Mouse (Mus musculus): ENCODE results near the gene Smok3c.
"Not testable (repeated sequence)": the region's sequence is repeated elsewhere in the genome, so short reads cannot be mapped to it uniquely, and the experiment has no call there.

Smok3c gene

DNA sequence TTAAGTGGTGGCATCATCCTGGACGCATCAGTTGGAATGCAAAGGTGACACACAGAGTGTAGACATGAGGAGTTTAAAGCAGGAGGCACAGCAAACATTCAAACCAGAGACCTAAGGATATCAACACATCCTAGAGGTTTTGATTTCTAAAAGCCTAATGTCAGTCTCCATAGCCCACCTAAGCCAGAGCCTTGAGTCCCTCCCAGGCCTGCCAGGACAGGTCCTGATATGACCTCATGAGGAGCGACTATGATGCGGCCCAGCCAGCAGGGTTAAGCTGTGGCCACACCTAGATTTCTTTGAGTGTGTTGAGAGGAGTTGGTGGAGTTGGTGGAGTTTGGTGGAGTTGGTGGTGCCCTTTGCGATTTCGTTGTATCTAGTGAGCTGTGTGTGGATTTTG, at the start of gene Smok3c:
Smok3c (plus strand) TSS at position 301 of the 400 bp plus-strand sequence.
- not testable (repeated sequence) for DNase-seq

DNA sequence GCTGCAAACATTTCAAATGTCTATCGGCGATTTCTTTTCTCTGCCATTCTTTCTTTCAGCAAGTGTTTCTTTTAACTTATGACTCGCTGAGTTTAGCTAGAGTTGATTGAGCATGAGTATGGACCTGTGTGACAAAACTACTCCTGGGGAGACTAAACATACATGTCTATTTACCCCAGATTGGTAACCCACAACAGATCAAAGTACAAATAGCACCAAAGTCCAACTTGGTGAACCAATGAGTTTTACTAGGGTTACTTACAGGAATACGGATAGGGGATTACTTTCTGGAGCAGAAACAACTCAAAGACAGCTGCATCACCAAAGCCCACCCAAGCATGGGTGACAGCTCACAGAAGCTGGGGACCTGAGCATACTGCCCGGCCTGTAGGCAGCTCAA, 43.6 kb upstream of the Smok3c start:
- DNase-seq, result no peak

GRCm38 (mm10) chr5:138012382-138012781, 40.6 kb upstream of the Smok3c start:
- no peak for DNase-seq

DNA sequence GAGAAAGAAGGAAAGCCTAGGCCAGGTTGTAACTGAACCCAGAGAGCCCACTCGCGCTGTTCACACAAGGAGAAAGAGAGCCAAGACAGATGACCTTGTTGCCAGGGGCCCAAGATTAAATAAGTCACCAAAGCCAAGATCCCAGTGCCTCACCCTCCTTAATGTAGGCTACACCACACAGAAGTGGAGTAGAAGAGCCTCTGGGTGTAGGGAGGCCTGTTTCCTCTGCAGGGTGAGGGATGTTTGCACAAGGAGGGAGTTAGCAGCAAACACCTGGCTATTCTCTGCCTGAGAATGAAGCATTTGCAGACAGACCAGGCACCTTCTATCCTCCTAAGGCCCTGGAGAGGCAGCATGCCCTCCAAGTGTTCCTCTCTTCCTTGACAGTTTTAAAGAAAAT, 36.5 kb upstream of the Smok3c start:
- no peak for DNase-seq

GRCm38 (mm10) chr5:138016997-138017396, 36.0 kb upstream of the Smok3c start:
- DNase-seq, result no peak

DNA sequence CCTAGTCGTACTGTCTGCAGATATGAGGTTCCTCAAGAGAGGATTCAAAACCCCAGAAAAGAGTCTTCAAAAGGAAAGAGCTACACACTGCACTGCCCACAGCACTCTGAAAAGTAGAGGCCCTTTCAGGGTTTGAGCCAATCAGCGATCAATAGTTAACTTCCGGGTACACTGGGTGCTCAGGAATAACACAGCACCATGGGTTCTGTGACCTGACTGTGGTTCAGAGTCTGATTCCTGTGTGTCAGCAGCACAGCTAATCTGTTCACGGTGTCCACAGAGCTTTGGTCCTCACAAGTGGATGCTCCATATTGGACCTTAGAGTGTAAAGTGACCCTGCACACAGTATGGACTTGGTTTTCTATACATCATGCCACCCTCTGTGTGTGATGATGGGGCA, 33.4 kb upstream of the Smok3c start:
- not testable (repeated sequence) for DNase-seq

- not testable (repeated sequence) for DNase-seq
These were observed 32.0 kb upstream of the Smok3c start, which contains the start of the genes Smok3a and Smok3b for GRCm38 (mm10) chr5:138020961-138021479. Smok3a (plus strand) TSS chr5:138021261. Smok3b (plus strand) TSS chr5:138021429.

GRCm38 (mm10) chr5:138073803-138074202, 20.8 kb downstream of the Smok3c start:
- no peak for DNase-seq

DNA sequence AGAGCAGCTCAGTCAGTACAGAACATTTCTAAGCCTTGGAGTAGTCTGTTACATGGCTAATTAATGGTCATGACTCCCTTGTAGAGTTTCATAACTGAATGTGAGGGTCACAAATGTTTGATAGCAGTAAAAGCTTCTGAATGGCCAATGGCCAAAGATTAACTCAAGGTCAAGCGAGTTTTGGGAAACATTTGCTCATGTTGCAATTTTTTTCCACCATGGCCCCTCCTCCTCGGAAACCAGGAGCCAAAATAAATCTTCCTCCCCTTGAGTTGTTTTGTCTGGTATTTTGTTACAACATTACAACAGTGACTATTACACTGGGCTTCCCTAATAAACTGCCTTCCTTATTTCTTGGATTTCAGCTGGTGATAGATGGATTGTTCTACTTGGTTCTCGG, 22.7 kb downstream of the Smok3c start:
- no peak for DNase-seq

DNA sequence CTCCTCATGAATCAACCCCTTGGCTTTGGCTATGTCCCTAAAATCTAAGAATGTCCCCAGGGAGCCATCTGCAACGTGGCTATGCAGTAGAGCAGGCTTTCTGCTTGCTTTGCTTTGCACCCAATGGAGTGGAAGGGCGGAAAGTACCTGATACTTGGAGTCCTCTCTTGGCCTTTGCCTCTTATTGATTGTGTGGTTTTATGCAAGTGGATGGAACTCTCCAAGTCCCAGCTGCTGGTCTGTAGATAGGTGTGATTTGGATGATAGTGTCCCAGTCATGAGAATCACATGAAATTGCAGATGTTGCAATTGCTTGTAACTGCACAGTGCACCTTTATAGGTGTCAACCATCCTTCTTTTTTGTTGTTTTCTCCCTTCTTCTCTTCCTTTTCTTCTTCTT, 23.2 kb downstream of the Smok3c start:
- no peak for DNase-seq

DNA sequence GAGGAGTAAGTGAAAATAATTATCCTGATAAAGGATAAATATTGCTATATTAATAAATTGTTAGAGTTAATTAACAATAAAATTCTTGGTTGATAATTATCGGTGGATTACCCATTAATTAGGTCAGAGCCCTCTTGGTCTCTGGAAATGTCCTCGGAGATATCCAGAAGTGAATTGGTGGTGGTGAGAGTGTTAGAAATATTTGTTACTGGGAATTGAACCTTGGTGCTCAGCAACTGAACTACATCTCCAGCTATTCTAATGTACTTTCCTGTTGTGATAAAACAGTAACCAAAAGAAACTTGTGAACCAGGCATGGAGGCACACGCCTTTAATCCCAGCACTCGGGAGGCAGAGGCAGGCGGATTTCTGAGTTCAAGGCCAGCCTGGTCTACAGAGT, 27.5 kb downstream of the Smok3c start:
- no peak for DNase-seq

- DNase-seq, result no peak
These were observed 28.5 kb downstream of the Smok3c start for GRCm38 (mm10) chr5:138081446-138081845.

DNA sequence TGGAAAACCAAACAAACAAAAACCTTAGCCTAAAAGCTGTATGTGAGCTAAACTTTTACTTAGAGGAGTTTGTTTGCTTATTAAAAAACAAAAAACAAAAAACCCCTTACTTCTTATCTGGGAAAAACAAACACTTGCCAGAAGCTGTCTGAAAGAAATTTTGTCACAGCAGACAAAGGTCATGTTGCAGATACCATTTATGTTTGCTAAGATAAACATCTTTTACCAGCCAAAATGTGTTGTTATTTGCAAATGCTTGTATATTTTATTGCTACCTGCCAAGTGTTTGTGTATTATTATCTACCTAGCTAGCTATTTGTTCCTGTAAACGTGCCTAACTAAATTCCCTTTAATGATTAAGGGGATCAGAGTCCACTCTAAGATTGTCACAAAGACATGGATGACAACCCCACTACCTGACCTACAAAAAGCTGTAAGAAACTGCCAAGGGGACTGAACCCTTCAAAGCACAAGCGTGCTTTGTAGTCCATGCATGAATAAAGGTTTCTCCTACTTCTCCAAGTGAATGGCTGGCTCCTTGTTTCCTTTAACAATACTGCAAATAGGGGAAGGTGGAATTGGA, 30.4 kb downstream of the Smok3c start:
- DNase-seq, result no peak

GRCm38 (mm10) chr5:138083936-138084335, 30.9 kb downstream of the Smok3c start:
- DNase-seq, result no peak

- DNase-seq, result no peak
These were observed 31.5 kb downstream of the Smok3c start for GRCm38 (mm10) chr5:138084507-138084906.

DNA sequence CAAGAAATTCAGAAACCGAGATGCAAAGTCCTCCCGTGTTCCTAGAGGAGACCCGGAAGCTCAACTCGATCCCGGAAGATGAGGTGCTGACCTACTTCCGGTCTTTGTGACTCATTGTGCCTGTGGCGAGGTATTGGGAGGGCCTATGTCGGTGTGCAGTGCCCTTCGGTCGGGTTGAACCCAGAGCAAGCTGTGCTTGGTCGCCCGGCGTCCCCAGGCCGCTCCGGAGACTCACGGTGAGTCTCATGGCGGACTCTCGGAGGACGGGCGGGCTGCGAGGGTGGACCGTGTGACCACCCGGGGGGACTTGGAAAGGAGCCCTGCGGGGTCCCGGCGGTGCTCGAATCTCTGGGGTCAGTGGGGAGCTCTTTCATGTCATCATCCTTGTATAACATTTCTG, 32.0 kb downstream of the Smok3c start, which contains the start of gene Zkscan1:
Zkscan1 (plus strand) TSS at position 89 of the 400 bp plus-strand sequence.
- DNase-seq, result peak; percentile 68

DNA sequence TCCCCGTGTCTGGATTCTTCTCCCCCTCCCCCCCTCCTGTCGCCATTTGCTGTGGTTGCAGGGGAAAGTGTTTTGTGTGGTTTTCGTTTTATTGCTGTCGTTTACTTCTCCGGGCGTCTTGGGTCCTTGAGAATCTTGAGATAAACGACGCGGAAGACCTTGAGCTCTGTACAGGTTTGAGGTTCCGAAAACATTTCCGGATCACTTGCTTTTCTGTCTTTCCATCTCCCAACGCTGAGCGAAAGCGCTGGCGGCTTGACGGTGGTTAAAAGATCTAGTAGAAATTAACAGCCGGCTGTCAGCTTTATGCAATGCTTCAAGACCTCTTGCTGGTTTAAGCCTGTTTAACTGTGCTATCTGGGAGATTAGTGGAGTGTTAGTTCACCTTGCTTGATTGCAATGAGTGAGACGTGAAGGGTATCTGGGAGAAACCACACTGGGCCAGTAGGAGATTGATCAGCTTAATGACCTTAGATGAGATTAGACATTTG, 32.5 kb downstream of the Smok3c start:
- DNase-seq, result no peak

GRCm38 (mm10) chr5:138086842-138087241, 33.8 kb downstream of the Smok3c start:
- no peak for DNase-seq

GRCm38 (mm10) chr5:138088366-138088765, 35.4 kb downstream of the Smok3c start:
- no peak for DNase-seq

DNA sequence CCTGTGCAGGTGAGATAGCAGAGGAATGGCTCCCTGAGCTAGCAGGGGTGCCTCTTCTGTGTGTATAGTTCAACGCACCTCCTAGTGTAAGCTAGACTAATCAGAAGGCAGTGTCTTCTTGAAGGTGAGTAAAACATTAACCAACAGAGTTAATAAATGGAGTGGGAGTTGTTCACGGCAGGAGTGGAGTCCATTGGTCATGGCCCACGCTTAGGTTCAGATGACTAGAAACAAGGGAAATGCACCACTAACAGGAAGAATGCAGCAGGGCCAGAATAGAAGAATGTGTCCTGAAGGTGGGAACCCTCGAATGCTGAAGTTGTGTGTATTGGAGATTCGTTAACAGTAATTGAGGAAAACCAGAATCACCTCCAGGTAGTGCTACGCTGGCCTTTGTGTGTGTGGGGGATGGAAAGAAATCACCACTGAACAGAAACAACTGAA, 36.1 kb downstream of the Smok3c start:
- no peak for DNase-seq

GRCm38 (mm10) chr5:138090271-138090670, 37.3 kb downstream of the Smok3c start:
- DNase-seq, result no peak

- DNase-seq, result no peak
These were observed 37.7 kb downstream of the Smok3c start for GRCm38 (mm10) chr5:138090737-138091136.

GRCm38 (mm10) chr5:138092771-138093170, 39.8 kb downstream of the Smok3c start:
- DNase-seq, result no peak

GRCm38 (mm10) chr5:138094474-138094873, 41.5 kb downstream of the Smok3c start:
- no peak for DNase-seq

- DNase-seq, result no peak
These were observed 52.0 kb downstream of the Smok3c start for GRCm38 (mm10) chr5:138104976-138105375.

Measured in right cerebral cortex, postnatal 14 days (tissue).